Mouse (Mus musculus): ENCODE measurements around the gene Oxt.

DNA sequence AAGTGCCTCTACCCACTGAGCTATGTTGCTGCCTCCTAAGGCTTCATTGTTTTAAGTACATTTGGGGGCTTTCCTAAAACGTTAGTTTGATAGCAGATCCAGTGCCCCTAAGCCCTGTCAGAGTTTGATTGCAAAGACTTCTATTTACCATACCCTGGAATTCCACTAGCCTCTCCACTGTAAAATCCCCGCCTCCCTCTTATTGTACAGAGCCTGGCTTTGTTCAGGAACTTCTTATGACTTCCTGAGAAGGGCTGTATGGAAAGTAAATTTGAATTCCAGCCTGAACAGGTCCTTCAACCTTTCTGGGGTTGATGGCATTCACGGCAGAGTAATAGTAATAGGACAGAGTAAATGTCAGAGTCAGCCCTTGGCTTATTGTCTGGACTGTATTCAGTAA, 39.1 kb upstream of the Oxt start:
- TF ChIP-seq CTCF (IDR thresholded peaks at IDR 0.05; ENCODE audit: low read depth, low read length) (no peak), TAL1 (conservative IDR thresholded peaks at IDR 0.05; ENCODE audit: low read depth, low read length) (no peak)
